Mouse (Mus musculus) hindbrain, postnatal 0 days (tissue): ENCODE data around the gene Ctse. TPM values are rescaled to one million over a fixed set of nuclear protein-coding genes. Genes with fewer than 3 reads are reported as not detected.

Experiments used
- ATAC-seq: fragments of 200-750 bp; cut with Nextera tagmentation; 2 replicates; pipeline ENCODE4 v1.8.0; 2017; ENCODE audit warnings: mild to moderate bottlenecking, moderate TSS enrichment, moderate library complexity
- DNase-seq: peaks from one replicate; pipeline ENCODE4 v3.0.0-alpha.2; 2015; ENCODE audit warnings: low spot score
- H3K27ac ChIP-seq: fragments of 300-500 bp; sonication (generic); 2 replicates; pipeline ENCODE4 v1.5.1; 2014; ENCODE audit warnings: mild to moderate bottlenecking
- H3K27me3 ChIP-seq: fragments of 300-500 bp; sonication (generic); 2 replicates; pipeline ENCODE4 v1.6.1; 2014; ENCODE audit warnings: low read length, mixed read lengths; ENCODE audit not compliant: insufficient read depth
- H3K36me3 ChIP-seq: fragments of 300-500 bp; sonication (generic); 2 replicates; pipeline ENCODE4 v1.6.1; 2014; ENCODE audit warnings: low read length, mixed read lengths; ENCODE audit not compliant: insufficient read depth
- H3K4me1 ChIP-seq: fragments of 300-500 bp; sonication (generic); 2 replicates; pipeline ENCODE4 v1.6.1; 2014; ENCODE audit warnings: antibody characterized with exemption, low read length, mixed read lengths; ENCODE audit not compliant: insufficient read depth
- H3K4me2 ChIP-seq: fragments of 300-500 bp; sonication (generic); 2 replicates; pipeline ENCODE4 v1.6.1; 2014; ENCODE audit warnings: low read depth, mild to moderate bottlenecking, low read length, moderate library complexity, mixed read lengths
- H3K4me3 ChIP-seq: fragments of 300-500 bp; sonication (generic); 2 replicates; pipeline ENCODE4 v1.5.1; 2014; ENCODE audit warnings: low read length
- H3K9ac ChIP-seq: fragments of 300-500 bp; sonication (generic); replicated peaks from 2 replicates; pipeline ENCODE4 v1.6.1; 2014; ENCODE audit warnings: mild to moderate bottlenecking, low read length, moderate library complexity, mixed read lengths
- H3K9me3 ChIP-seq: fragments of 300-500 bp; sonication (generic); 2 replicates; pipeline ENCODE4 v1.6.1; 2016; ENCODE audit warnings: low read length, mixed read lengths
- CTCF ChIP-seq: IDR thresholded peaks from 2 replicates; pipeline ENCODE4 v1.5.1; 2016; ENCODE audit warnings: antibody characterized with exemption, control low read depth, low read depth
- WGBS: fragments of 180-500 bp; shearing (Covaris S2); extraction: QIAGEN DNeasy Blood & Tissue Kit; methylation state at CpG from one replicate; pipeline ENCODE4 v1.1.7; 2014; 5-methylcytosine and 5-hydroxymethylcytosine counted together
- polyA plus RNA-seq: library from polyadenylated mRNA; unstranded; fragments of >200 nt; fragmentation: Nextera tagmentation; extraction: Ambion mirVana; gene quantifications from 2 replicates; pipeline ENCODE4 v1.2.1, GENCODE M21; 2015
- total RNA-seq: library from RNA; depleted of rRNA; stranded (reverse); fragments of >200 nt; gene quantifications from 2 replicates; pipeline ENCODE4 v1.2.3, GENCODE M21; 2014; rRNA removed

Ctse gene
- total RNA-seq (not detected in 2 replicates), polyA plus RNA-seq (not detected in 2 replicates)

- no peak for TF ChIP-seq CTCF
- Histone ChIP-seq H3K27me3 (no peaks in the 10 kb centered on the region), H3K27ac (no peak within 1 kb of the TSS), H3K9ac (no peak within 1 kb of the TSS), H3K4me1 (no peaks in the 10 kb centered on the region), H3K36me3 (no peaks in the 10 kb centered on the region), H3K4me2 (no peak within 1 kb of the TSS), H3K4me3 (no peak within 1 kb of the TSS), H3K9me3 (no peaks in the 10 kb centered on the region)
- ATAC-seq (no peak), DNase-seq (no peak)
- WGBS = 86% methylated on average over 9 of the region's 9 CpGs
These were observed at the start of gene Ctse for GRCm38 (mm10) chr1:131637791-131638540. Ctse (plus strand) TSS chr1:131638306.

- no peak for ATAC-seq
- WGBS = 34% methylated on average over 12 of the region's 12 CpGs
These were observed 39.2 kb upstream of the Ctse start, which contains the start of gene Avpr1b for GRCm38 (mm10) chr1:131598905-131599304. Avpr1b (plus strand) TSS chr1:131599239.

GRCm38 (mm10) chr1:131600314-131600713, 37.8 kb upstream of the Ctse start:
- no peak for DNase-seq
- no peak overlapping the region for H3K9ac ChIP-seq
- peak; percentile 37 for TF ChIP-seq CTCF
- H3K36me3 ChIP-seq = no peaks in the 10 kb centered on the region
- H3K27me3 ChIP-seq = no peaks in the 10 kb centered on the region
- H3K4me2 ChIP-seq = no peak overlapping the region
- WGBS = 32% methylated on average over 11 of the region's 11 CpGs
- no peaks in the 10 kb centered on the region for H3K9me3 ChIP-seq
- no peak for ATAC-seq
- no peak overlapping the region for H3K4me3 ChIP-seq
- no peaks in the 10 kb centered on the region for H3K4me1 ChIP-seq
- no peak overlapping the region for H3K27ac ChIP-seq

More at GRCm38 (mm10) chr1:131598905-131599304, 39.2 kb upstream of the Ctse start, which contains the start of gene Avpr1b:
- Histone ChIP-seq H3K4me1 (no peaks in the 10 kb centered on the region), H3K27ac (no peak within 1 kb of the TSS), H3K36me3 (no peaks in the 10 kb centered on the region), H3K4me2 (no peak within 1 kb of the TSS), H3K4me3 (no peak within 1 kb of the TSS), H3K9ac (no peak within 1 kb of the TSS), H3K9me3 (no peaks in the 10 kb centered on the region), H3K27me3 (no peaks in the 10 kb centered on the region)
- no peak for TF ChIP-seq CTCF
- no peak for DNase-seq

GRCm38 (mm10) chr1:131606719-131607118, 31.4 kb upstream of the Ctse start:
- Histone ChIP-seq H3K9me3 (no peaks in the 10 kb centered on the region), H3K9ac (no peak overlapping the region), H3K4me2 (no peak overlapping the region), H3K36me3 (no peaks in the 10 kb centered on the region), H3K4me3 (no peak overlapping the region), H3K27ac (no peak overlapping the region), H3K4me1 (no peaks in the 10 kb centered on the region), H3K27me3 (no peaks in the 10 kb centered on the region)
- no peak for ATAC-seq
- no peak for DNase-seq
- TF ChIP-seq CTCF = no peak
- WGBS = 78% methylated on average over 2 of the region's 2 CpGs

- no peaks in the 10 kb centered on the region for H3K4me1 ChIP-seq
- no peaks in the 10 kb centered on the region for H3K36me3 ChIP-seq
- ATAC-seq (no peak), DNase-seq (no peak)
- no peak overlapping the region for H3K27ac ChIP-seq
- H3K4me2 ChIP-seq = no peak overlapping the region
- H3K27me3 ChIP-seq = no peaks in the 10 kb centered on the region
- H3K4me3 ChIP-seq = no peak overlapping the region
- no peaks in the 10 kb centered on the region for H3K9me3 ChIP-seq
- H3K9ac ChIP-seq = no peak overlapping the region
- WGBS = 71% methylated on average over 4 of the region's 4 CpGs
- TF ChIP-seq CTCF = no peak
These were observed 25.4 kb upstream of the Ctse start for GRCm38 (mm10) chr1:131612556-131613155.

DNA sequence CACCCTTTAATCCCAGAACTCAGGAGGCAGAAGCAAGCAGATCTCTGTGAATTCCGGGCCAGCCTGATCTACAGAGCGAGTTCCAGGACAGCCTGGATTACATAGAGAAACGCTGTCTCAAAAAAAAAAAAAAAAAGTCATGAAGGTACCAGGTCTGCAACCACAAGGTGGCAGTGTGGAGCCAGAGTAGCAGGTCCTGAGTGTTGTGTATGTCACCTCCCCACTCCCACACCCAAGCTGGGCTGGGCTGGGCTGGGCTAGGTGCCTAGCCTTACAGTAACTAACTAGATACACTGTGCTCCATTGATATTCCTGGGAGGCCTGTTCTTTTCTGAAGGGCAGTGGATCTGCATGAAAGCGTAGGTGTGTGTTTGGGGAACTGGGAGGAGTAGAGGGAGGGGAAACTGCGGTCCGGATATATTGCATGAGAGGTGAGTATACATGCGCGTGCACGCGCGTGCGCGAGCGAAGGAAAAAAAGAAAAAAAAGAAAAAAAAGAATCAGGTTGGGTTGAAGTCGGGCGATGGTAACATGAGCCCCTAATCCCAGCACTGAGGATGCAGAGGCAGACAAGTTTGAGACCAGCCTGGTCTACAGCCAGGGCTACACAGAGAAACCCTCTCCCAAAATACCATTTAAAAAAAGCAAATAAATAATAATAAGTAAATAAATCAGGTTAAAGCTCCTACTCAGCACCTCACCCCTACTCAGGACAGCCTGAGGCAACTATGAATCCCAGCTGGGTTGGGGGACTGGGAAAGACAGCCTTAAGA, 24.6 kb upstream of the Ctse start:
- Histone ChIP-seq H3K9ac (no peak overlapping the region), H3K27me3 (no peaks in the 10 kb centered on the region), H3K4me3 (no peak overlapping the region), H3K4me1 (no peaks in the 10 kb centered on the region), H3K27ac (no peak overlapping the region), H3K9me3 (no peaks in the 10 kb centered on the region), H3K4me2 (no peak overlapping the region), H3K36me3 (no peaks in the 10 kb centered on the region)
- ATAC-seq = peak; percentile 56; the same call in 1 of the 2 replicates
- WGBS = 82% methylated on average over 16 of the region's 16 CpGs
- DNase-seq = peak; percentile 74
- TF ChIP-seq CTCF = peak; percentile 73
